Mouse (Mus musculus) megakaryocyte, embryonic 14.5 days (primary cell): Measurements from ENCODE around the gene a. TPM values are rescaled to one million over a fixed set of nuclear protein-coding genes. Genes with fewer than 3 reads are reported as not detected.
"Not testable (repeated sequence)": the region's sequence is repeated elsewhere in the genome, so short reads cannot be mapped to it uniquely, and the experiment has no call there.

Experiments
- H3K27me3 ChIP-seq: replicated peaks from 2 replicates; pipeline ENCODE3; 2012; ENCODE audit warnings: inconsistent platforms
- H3K36me3 ChIP-seq: replicated peaks from 2 replicates; pipeline ENCODE3; 2012; ENCODE audit warnings: low read length, inconsistent platforms, mixed read lengths
- H3K4me1 ChIP-seq: 2 replicates; pipeline ENCODE4 v1.6.1; 2012; ENCODE audit warnings: inconsistent platforms
- H3K4me3 ChIP-seq: replicated peaks from 2 replicates; pipeline ENCODE3; 2012; ENCODE audit warnings: moderate library complexity, mild to moderate bottlenecking, inconsistent platforms
- H3K9me3 ChIP-seq: 2 replicates; pipeline ENCODE4 v1.6.1; 2012; ENCODE audit warnings: inconsistent platforms
- FLI1 ChIP-seq: IDR thresholded peaks from 2 replicates; pipeline ENCODE4 v1.6.1; 2012; ENCODE audit warnings: low read length, inconsistent platforms, mixed read lengths
- GATA1 ChIP-seq: IDR thresholded peaks from 3 replicates; pipeline ENCODE4 v1.6.1; 2012; ENCODE audit warnings: mixed read lengths, low read length, inconsistent platforms, borderline replicate concordance
- polyA plus RNA-seq: library from polyadenylated mRNA; stranded (reverse); fragments of >175 nt; gene quantifications from 2 replicates; pipeline ENCODE4 v1.2.3, GENCODE M21; 2012; ENCODE audit warnings: low replicate concordance; ENCODE audit not compliant: insufficient read depth

Gene a
- polyA plus RNA-seq, 1 experiment = 1.6 TPM

DNA sequence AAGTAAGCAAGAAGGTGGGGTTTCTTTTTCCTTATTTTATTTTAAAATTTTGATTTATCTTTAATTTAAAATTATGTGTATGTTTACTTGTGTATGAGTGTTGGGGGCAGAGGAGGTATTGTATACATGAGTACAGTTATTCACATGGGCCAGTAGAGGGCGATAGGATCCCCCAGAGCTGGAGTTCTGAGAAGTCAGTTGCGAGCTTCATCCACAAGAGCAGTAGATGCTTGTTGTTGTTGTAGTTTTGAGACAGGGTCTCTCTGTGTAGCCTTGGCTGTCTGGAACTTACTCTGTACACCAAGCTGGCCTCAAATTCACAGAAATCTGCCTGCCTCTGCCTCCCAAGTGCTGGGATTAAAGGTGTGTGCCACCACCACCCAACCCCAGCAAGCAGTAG, 125.3 kb downstream of the a start:
- H3K4me1 ChIP-seq = no peaks in the 10 kb centered on the region
- H3K9me3 ChIP-seq = no peaks in the 10 kb centered on the region
- no peaks in the 10 kb centered on the region for H3K36me3 ChIP-seq
- H3K4me3 ChIP-seq = no peak overlapping the region
- peaks cover 4% of the 10 kb centered on the region for H3K27me3 ChIP-seq
- TF ChIP-seq GATA1 = no peak
- TF ChIP-seq FLI1 = no peak

DNA sequence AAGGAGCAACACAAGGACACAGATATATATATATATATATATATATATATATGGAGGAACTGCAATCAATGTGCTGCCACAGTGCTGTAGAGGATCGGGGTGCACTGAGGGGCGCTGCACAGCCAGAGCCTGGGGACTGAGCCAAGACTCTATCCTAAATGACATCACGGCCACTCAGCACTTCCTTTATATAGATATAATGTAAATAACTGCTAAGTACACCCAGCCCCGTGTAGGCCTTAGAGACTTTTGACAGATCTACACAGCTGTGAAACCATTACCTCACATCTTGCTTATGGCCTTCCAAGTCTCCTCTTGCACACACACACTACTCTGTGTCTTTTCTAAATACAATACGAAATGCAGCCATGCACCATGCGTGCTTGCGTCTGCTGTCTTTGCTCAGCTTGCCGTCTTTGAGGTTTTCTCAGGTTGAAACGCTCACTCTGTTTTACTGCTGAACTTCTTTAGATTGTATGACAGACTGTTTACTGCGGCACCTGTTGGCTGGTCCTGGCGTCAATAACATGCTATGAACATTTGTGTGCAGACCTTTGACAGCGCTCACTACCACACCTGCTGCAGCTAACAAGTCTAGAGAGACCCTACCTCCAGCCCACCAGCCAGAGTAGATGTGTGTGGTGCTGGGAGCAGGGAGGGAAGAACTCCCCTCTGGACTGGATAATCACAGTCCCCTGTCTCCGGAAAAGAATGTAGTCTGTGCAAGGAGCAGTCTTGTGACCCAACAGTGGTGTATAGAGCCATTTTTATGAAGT, 126.9 kb downstream of the a start:
- no peaks in the 10 kb centered on the region for H3K4me1 ChIP-seq
- H3K36me3 ChIP-seq = no peaks in the 10 kb centered on the region
- TF ChIP-seq FLI1 (no peak), GATA1 (no peak)
- H3K27me3 ChIP-seq = peaks cover 4% of the 10 kb centered on the region
- no peak overlapping the region for H3K4me3 ChIP-seq
- H3K9me3 ChIP-seq = no peaks in the 10 kb centered on the region

DNA sequence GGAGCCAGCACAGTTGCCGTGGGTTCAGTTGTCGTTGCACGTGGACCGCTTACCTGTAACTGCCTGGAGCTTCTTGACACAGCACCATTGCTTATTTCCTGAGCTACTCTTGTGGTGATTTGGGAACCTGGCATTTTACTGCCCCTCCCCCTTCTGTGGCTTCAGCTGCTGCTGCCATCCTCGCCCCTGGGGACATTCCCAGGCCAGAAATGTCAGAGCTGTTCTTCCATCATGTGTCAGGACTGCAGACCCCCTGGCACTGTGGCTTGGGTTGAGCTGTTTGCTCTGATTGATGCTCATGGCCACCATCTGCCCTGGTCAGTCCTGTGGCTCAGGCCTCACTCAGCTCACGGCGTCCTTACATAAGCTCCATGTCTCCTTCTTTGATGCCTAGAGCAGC, 129.7 kb downstream of the a start:
- H3K9me3 ChIP-seq = no peaks in the 10 kb centered on the region
- H3K4me3 ChIP-seq = no peak overlapping the region
- H3K27me3 ChIP-seq = peaks cover 7% of the 10 kb centered on the region
- H3K36me3 ChIP-seq = no peaks in the 10 kb centered on the region
- TF ChIP-seq GATA1 (no peak), FLI1 (no peak)
- no peaks in the 10 kb centered on the region for H3K4me1 ChIP-seq

DNA sequence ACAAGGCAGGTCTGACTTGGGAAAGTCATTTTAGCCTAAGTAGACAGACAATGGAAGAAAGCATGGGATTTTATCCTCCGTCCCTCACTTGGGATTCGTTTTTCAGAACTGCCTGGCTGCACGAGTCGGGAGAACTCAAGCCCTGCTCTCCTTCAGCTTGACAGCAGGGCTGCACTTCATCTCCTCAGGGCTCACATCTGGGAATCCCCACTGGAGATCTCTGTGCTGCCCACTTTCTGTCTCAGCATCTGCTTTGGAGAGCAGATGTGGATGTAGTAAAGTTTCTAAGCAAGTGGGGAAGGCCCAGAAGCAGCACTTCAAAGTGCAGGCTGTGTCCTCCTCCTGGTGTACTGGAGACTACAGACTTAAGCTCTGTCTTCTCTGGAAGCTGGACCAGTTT, 130.9 kb downstream of the a start:
- H3K9me3 ChIP-seq, H3K4me1 ChIP-seq, H3K36me3 ChIP-seq, H3K27me3 ChIP-seq, H3K4me3 ChIP-seq: not testable (repeated sequence)

DNA sequence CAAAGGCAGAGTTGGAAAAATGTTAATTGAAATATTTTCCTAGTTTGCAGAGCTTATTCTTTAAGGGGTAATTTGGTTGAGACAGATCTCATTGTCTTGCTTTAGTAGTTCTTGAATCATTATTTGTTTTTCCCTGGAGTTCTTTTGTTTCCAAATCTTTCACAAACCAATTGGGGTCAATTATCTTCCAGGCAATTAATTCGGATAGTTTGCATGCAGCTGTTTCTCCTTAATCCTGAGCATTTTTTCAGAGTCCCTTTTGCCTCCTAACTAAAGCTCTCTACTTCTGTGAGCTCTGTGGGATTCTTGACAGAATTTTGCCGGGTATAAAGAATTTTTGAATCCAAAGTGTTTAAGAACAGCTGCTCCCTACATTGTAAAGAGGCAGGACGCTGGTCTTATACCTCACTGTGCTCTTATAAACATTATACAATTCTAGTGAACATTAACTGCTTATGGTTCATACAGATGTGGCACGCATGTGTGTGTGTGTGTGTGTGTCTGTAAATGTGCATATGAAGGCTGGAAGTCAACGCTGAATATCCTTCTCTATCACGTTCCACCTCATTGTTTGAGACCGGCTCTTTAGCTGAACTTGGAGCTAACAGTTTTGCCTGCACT, 134.3 kb downstream of the a start:
- Histone ChIP-seq H3K4me1 (peaks cover 4% of the 10 kb centered on the region; the same call in 1 of the 2 replicates), H3K27me3 (peaks cover 11% of the 10 kb centered on the region), H3K4me3 (no peak overlapping the region), H3K36me3 (no peaks in the 10 kb centered on the region), H3K9me3 (no peaks in the 10 kb centered on the region)
- TF ChIP-seq GATA1 (no peak), FLI1 (no peak)

DNA sequence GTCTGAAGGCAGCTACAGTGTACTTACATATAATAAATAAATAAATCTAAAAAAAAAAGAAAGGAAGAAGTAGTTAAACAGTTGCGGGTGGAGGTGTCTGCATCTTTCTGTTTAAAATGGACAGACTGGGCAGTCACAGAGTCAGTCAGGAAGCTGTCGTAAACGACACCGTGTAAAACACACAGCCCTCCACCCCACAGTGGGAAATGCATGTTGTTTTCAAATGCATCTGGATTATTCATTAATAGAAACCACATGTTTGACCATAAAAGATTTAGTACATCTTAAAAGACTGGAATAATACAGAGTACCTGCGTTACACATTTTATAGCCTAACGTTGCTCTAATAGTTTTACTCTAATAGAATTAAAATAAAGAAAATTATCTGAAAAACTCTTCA, 135.6 kb downstream of the a start:
- Histone ChIP-seq H3K4me1 (peaks cover 4% of the 10 kb centered on the region; the same call in 1 of the 2 replicates), H3K36me3 (no peaks in the 10 kb centered on the region), H3K9me3 (no peaks in the 10 kb centered on the region), H3K27me3 (peaks cover 14% of the 10 kb centered on the region), H3K4me3 (no peak overlapping the region)
- TF ChIP-seq GATA1 = no peak
- TF ChIP-seq FLI1 = no peak

DNA sequence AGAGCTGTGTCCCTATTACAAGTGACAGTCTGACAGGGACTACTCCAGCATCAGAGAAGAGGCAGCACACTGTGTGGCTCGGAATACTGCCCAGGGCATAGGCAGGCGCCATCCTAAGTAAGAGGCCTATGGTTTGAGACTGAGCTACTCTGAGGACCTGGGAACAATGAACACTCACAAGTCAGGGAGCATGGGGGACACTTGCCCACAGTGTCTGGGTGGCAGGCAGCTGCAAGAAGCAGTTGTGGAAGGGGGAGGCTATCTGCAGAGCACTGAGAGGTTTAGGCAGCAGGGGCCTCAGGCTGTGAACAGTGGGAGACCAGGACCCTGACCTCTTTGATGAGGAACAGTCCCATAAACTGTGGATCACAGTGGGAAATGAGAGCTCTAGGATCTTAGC, 137.1 kb downstream of the a start:
- H3K9me3 ChIP-seq = no peaks in the 10 kb centered on the region
- peaks cover 4% of the 10 kb centered on the region; the same call in 1 of the 2 replicates for H3K4me1 ChIP-seq
- peaks cover 15% of the 10 kb centered on the region for H3K27me3 ChIP-seq
- no peak for TF ChIP-seq FLI1
- no peak for TF ChIP-seq GATA1
- H3K4me3 ChIP-seq = no peak overlapping the region
- H3K36me3 ChIP-seq = no peaks in the 10 kb centered on the region

DNA sequence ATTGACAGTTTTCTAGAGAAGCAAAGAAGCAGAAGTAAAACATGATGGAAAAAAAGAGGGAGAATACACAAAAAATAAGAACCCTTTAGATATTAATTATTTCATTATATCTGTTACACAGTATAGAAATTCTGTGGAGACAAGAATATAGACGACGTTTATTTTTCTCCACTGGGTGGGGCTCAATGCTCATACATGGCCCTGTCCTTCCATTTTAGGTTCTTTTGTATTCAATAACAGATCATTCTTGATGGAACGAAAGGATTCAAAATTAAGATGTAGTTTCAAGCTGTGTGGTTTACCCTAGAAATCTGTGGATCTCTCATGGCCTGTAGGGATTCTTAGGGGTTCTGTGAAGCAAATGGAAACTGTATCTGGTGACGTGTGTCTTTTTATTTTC, 142.7 kb downstream of the a start:
- TF ChIP-seq FLI1 (no peak), GATA1 (no peak)
- H3K9me3 ChIP-seq = peaks cover 6% of the 10 kb centered on the region; the same call in 1 of the 2 replicates
- no peaks in the 10 kb centered on the region for H3K4me1 ChIP-seq
- H3K4me3 ChIP-seq = no peak overlapping the region
- H3K27me3 ChIP-seq = peaks cover 30% of the 10 kb centered on the region
- no peaks in the 10 kb centered on the region for H3K36me3 ChIP-seq

DNA sequence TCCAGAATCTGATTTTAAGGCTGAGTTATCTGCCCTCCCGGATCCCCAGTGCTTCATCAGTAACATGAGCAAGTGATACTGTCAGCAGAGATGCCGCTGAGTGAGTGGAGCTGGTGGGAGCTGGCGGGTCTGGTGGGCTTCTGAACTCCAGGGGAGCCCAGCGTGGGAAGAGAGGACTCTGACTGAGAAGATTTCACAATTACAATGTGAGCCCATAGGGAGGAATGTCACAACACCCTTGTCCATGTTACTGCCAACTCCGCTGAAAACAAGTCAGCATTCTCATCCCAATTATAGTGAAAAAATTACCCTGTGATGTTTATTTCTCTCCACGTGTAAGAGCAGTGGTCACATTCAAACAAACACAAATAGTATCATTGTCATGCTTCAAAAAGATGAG, 144.9 kb downstream of the a start:
- Histone ChIP-seq H3K4me1 (0 out of 2 replicates have a peak, but pooled peaks cover under 1% of the 10 kb centered on the region), H3K4me3 (no peak overlapping the region), H3K36me3 (no peaks in the 10 kb centered on the region), H3K9me3 (peaks cover 8% of the 10 kb centered on the region; the same call in 1 of the 2 replicates), H3K27me3 (peaks cover 43% of the 10 kb centered on the region)
- no peak for TF ChIP-seq FLI1
- TF ChIP-seq GATA1 = no peak

DNA sequence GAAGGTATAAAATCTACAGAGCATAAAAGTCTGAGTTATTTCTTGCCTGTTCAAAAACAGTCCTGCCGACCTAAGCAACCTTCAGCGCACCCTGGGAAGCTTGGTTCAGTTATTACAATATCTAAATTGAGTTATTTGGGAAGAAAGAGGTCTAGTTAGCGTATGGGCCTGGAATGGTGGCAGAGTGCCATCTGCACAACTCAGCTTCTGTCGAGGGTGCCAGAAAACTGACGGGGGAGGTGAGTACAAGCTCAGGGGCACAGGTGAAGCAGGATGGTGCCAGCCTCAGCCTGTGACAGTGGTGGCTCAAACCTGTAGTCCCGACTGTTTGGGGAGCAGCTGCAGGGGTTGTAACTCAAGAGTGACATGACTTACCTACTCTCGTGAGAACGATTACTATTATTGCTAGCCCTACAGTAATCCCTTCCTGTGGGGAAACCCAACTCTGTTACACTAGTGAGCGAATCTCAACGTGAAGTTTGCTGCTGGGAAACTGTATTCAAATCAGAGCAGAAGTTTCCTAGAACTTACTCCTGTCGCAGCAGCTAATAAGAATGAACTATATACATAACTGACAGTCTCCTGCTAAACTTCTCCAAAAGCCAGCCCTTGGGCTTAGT, 145.4 kb downstream of the a start:
- H3K9me3 ChIP-seq = peaks cover 8% of the 10 kb centered on the region; the same call in 1 of the 2 replicates
- TF ChIP-seq FLI1 = no peak
- no peak for TF ChIP-seq GATA1
- no peaks in the 10 kb centered on the region for H3K36me3 ChIP-seq
- no peak overlapping the region for H3K4me3 ChIP-seq
- peaks cover 5% of the 10 kb centered on the region for H3K4me1 ChIP-seq
- peaks cover 42% of the 10 kb centered on the region for H3K27me3 ChIP-seq
